Mouse (Mus musculus) frontal cortex, postnatal 10 days (tissue): ENCODE data around the gene Sirt5.

Experiments used
- DNase-seq, 2 experiments: peaks; one replicate each; pipeline ENCODE4 v3.0.0; 2022; ENCODE audit warnings: low spot score in 2 of 2, mixed read lengths in 1 of 2

The Sirt5 gene

DNA sequence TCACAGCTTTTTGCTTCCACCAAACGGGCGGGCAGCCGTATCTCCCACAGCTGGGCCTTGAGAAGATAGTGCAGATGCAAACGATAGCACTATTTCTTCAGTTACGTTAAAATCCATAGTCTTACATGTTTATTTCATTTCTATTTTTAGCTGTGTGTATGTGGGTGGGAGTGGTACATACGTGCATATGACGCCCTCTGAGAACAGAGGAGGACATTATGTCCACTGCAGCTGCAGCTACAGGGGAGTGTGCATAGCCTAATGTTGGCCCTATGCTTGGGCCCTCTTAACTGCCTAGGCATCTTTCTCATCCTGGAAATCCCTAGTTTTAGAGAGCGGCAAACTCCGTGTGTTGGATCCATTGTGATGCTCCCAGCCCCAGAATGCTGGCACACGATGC lies 8.9 kb downstream of the Sirt5 start:
- DNase-seq: no peak

- no peak for DNase-seq
Measured at GRCm38 (mm10) chr13:43374918-43375432, 9.7 kb downstream of the Sirt5 start.

GRCm38 (mm10) chr13:43379989-43380388 lies 14.7 kb downstream of the Sirt5 start:
- DNase-seq: no peak

DNA sequence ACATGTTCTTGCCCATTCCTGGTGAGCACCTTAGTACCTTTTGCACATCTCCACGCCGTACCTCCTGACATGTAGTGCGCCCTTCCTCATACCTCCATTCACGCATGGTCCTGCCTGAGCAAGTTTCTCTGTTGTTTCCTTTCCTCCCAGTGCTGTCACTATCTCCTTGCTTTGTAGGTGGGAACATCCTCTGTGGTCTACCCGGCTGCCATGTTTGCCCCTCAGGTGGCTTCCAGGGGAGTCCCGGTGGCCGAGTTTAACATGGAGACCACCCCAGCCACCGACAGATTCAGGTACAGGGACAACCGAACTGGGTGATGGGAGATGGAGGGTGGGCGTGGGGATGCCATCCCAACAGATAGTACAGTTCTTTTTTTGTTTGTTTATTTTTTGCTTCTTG lies 20.0 kb downstream of the Sirt5 start:
- no peak for DNase-seq

DNA sequence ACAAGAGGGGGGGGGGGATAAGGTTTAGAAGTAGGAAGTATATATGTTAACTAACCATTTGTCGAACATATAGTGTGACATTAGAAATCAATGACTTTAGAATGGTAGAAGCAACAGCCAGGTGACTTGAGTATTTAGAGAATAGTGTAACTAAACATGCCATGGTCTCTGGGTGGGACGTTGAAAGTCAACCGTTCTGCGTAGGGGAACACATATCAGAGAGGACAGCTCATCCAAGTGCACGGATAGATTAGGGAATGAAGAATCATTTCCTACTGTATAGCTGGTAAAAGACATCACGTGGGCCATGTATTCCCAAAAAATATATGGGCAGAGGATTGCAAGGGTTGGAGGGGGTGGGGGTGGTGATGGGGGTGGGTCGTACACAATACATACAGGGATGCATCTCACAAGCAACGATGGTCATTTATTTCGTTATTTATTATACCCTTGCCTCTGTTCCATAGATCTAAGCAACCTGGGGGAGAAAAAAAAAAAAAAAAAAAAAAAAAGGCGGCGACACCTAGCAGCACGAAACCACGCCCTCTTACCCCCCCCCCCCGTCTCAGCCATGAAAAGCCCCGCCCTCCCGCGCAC lies 32.5 kb downstream of the Sirt5 start:
- DNase-seq: no peak

GRCm38 (mm10) chr13:43398297-43399080 lies 33.2 kb downstream of the Sirt5 start, which contains the start of gene Nol7:
Nol7 (plus strand) TSS chr13:43398390.
- DNase-seq: peak; percentile 86 to 95

- DNase-seq: no peak
Measured at GRCm38 (mm10) chr13:43399576-43399975, 34.3 kb downstream of the Sirt5 start.

- no peak for DNase-seq
Measured at GRCm38 (mm10) chr13:43412311-43412710, 47.0 kb downstream of the Sirt5 start.

DNA sequence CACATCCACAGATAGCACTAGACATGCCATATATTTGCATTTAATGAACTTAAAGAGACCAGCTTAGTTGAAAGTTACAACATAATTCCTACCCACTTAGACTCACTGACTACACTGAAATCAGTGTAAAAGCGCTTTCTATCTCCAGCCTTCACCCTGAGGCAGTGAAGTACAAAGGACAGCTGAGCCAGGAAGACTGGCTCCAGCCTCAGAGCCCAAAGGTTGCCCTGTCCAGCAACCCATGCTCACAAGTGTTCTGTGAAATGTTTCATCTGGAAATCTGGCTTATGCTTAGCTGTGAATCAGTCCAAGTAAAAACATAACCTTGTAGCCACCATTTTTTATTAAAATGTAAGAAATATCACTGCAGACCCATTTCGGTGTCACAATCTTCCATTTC lies 48.3 kb downstream of the Sirt5 start:
- DNase-seq: no peak

DNA sequence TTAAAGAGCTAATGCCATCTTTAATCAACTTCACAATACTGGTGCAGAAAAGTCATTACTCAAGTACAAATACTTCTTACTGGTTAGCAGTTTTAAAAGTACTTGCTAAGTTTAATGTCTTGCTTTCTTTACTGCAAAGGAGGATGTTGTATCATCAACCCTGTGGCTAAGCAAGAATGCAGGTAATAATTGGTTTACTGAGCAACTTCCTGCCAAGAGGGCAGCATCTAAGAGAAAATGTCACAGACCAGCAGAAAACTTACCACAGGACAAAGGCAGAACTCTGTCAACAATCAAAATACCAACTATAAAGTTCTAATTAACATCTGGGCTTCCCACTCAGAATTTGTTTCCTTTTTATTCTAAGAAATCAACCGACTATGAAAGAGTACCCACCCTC lies 50.0 kb downstream of the Sirt5 start:
- no peak for DNase-seq

GRCm38 (mm10) chr13:43428436-43428835 lies 63.1 kb downstream of the Sirt5 start:
- DNase-seq: no peak

DNA sequence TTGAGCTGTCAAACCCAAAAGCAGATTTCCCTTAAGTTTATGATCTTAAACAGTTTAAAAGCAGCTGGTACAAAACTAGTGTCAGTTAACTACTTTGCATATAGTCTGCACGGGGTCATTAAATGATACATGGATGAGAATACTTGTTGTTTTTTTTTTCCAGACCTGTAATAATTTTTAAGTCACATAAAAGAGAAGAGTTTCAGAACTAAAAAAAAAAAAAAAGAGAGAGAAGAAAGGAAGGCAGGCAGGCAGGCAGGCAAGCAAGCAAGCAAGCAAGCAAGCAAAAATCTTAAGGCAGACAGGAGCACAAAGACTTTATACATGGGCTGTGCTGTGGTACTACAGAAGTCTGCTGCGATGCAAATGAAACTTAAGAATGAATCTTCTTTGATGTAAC lies 68.1 kb downstream of the Sirt5 start:
- DNase-seq: no peak

DNA sequence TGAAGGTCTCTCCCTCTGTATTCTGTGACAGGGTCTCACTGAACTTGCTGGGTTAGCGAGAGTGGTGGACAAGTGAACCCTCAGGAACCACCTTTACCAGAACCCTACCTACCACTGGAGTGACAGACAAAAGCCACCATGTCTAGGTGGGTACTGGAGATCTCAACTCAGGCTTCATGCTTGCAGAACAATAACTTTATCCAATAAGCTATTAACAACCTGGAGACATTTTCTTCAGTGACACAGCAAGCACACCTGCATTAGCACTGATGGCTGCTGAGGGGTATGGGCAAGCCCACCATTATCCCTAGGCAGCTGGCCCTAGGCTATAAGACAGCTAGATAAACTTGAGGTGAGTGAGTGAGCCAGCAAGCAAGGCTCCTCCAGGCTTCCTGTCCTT lies 75.1 kb downstream of the Sirt5 start:
- no peak for DNase-seq

DNA sequence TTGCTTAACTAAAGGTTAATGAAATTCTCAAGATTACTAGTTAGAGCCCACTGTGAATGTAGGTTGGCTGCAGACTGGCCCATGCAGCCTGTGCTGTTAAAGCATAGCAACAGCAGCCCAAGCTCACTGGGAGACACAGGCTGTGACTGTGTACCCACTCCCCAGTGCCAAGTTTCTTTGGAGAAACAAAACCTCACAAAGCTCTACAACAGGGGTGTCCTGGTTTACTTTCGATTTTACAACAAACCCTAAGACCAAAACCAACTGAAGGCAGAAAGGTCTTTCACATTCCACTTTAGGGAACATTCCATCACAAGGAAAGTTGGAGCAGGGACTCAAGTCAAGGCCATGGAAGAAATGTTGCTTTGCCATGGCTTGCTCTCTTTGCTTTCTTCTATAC lies 77.3 kb downstream of the Sirt5 start:
- DNase-seq: no peak

DNA sequence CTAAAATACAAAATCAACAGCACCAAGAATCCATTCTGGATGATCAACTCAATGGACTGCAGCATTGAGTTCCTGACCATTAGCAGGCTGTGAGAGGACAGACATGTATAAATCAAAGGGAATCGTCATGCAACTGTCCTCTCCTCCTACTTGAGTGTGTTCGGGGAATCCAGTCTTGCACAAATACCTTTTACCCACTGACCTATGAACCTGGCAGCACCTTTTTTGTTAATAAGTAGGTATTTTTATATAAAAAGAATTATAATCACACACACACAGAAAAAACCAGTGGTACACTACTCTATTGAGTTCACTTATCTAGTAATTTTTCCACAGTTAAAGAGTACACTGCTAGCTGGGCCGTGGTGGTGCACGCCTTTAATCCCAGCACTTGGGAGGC lies 78.4 kb downstream of the Sirt5 start:
- no peak for DNase-seq

DNA sequence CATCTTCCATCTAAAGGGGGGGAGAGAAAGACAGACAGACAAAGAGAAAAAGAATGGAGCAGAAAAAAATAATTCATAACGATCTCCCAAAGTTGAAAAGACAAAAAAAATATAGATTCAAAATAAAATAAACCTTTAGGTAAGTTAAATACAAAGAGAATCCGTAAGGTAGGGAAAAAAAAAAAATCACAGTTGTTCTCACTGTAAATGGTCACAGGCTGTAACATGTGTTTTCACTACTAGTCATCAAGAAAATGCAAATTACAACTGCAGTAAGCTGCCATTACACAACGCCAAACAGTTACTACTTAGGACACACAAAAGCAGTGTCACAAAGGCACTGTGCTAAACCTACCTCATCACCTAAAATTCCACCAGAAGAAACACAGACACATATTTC lies 79.4 kb downstream of the Sirt5 start:
- DNase-seq: no peak
